Mouse (Mus musculus): ENCODE results near the gene Sipa1l3.

GRCm38 (mm10) chr7:29456716-29457115 is 61.7 kb downstream of the Sipa1l3 start:
- no peak for TF ChIP-seq CTCF (conservative IDR thresholded peaks at IDR 0.05; ENCODE audit: low read length)
- no peak for TF ChIP-seq NANOG (IDR thresholded peaks at IDR 0.05; ENCODE audit: borderline replicate concordance, low read length)
- TF ChIP-seq POU5F1 (IDR thresholded peaks at IDR 0.05; ENCODE audit: borderline replicate concordance, low read length): no peak

Measured in E14TG2a.4 (cell line).